26 mouse cellular contexts compared by ENCODE assay signal in the genomic region with DNA sequence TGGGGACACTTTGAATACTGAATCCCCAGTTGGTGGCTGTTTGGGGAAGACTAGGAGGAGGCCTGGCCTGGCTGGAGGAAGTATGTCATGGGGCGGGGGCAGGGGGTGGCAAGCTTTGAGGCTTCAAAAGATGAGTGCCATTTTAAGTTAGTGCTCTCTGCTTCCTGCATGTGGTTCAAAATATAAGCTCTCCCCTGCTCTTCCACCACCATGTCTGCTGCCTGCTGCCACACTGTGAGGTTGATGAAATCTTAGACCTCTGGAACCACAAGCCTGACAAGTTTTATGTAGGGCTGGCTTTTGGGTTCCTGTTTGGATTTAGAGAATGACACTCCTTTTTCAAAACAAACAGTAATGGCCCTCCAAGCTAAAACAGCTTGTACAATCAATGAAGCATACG. TPM values are rescaled to one million over a fixed set of nuclear protein-coding genes. Genes with fewer than 3 reads are reported as not detected.
DNase-seq lines count a peak whose midpoint lies in the region; ATAC-seq and TF ChIP-seq lines count a peak whose summit lies in the region.
"Had no signal": no experiment of that assay in that cellular context is flagged by ENCODE, and none has a peak within 500 bp of the region (broad histone marks: within the 10 kb centered on the region; RNA-seq: fewer than 3 reads in every experiment).

No protein-coding gene starts in this region.

- ATAC-seq in common myeloid progenitor, adult 5-6 weeks (replicated peaks; ENCODE audit: low read depth, poor library complexity, severe bottlenecking): peak; percentile 83
- peak; percentile 50; the same call in 1 of the 2 replicates for ATAC-seq in monocyte, adult 5-6 weeks (replicated peaks; ENCODE audit: insufficient number of reproducible peaks, low FRiP score, low TSS enrichment, poor library complexity, severe bottlenecking)
- ATAC-seq in frontal cortex, adult (ENCODE audit: low TSS enrichment): no peak
- ATAC-seq: activated CD4-positive, CD25-positive, alpha-beta regulatory T cell, adult 4 months; forebrain, embryonic 13.5 days; forebrain, embryonic 16.5 days; hindbrain, embryonic 16.5 days had no signal

- H3K27me3 ChIP-seq in thymus, adult 2 months (ENCODE audit: control insufficient read depth, insufficient read depth, low read length): no peaks in the 10 kb centered on the region
- H3K27me3 ChIP-seq: forebrain, embryonic 13.5 days; heart, embryonic 13.5 days; hindbrain, embryonic 13.5 days had no signal

- DNase-seq in thymus, adult 2 months: no peak
- no peak for DNase-seq in thymus, postnatal 10 days (ENCODE audit: low spot score in 2 of 2)
- DNase-seq in 416B (ENCODE audit: low read depth): peak; percentile 54
- DNase-seq in ovary, postnatal 36 days (ENCODE audit: low spot score): no peak
- DNase-seq in frontal cortex, postnatal 25 days (ENCODE audit: low spot score in 2 of 2): no peak
- DNase-seq: adrenal gland, adult 8-10 months; adrenal gland, postnatal 25 days; cerebellum, adult 11-12 months; cerebellum, adult 8-10 months; cerebellum, postnatal 10 days; cerebellum, postnatal 36 days; gastrocnemius, postnatal 25 days; heart, adult 2 months; heart, postnatal 14 days had no signal

- H3K4me3 ChIP-seq in thymus, adult 2 months (ENCODE audit: control insufficient read depth, insufficient read depth, low read length): no peak overlapping the region
- H3K4me3 ChIP-seq: forebrain, embryonic 10.5 days; forebrain, embryonic 13.5 days; heart, adult 2 months; heart, embryonic 10.5 days; heart, embryonic 13.5 days; hindbrain, embryonic 10.5 days; hindbrain, embryonic 13.5 days had no signal

- H3K27ac ChIP-seq in thymus, adult 2 months (ENCODE audit: control insufficient read depth, insufficient read depth, low read length): peak overlapping the region; percentile 54
- H3K27ac ChIP-seq: forebrain, embryonic 10.5 days; forebrain, embryonic 13.5 days; heart, adult 2 months; heart, embryonic 10.5 days; heart, embryonic 13.5 days; hindbrain, embryonic 10.5 days; hindbrain, embryonic 13.5 days had no signal

- WGBS in thymus, adult 2 months: 78% methylated on average over 2 of the region's 2 CpGs

- H3K36me3 ChIP-seq in thymus, adult 2 months (ENCODE audit: control insufficient read depth, insufficient read depth, low read length): no peaks in the 10 kb centered on the region
- H3K36me3 ChIP-seq: forebrain, embryonic 10.5 days; heart, embryonic 10.5 days; heart, embryonic 13.5 days; hindbrain, embryonic 10.5 days; hindbrain, embryonic 13.5 days had no signal

- TF ChIP-seq CTCF in thymus, adult 2 months (IDR thresholded peaks at IDR 0.05; ENCODE audit: borderline replicate concordance, control insufficient read depth, extremely low read depth, insufficient read depth, low read length, poor library complexity): no peak

- no peak for TF ChIP-seq POLR2A in thymus, adult 2 months (IDR thresholded peaks at IDR 0.05; ENCODE audit: control insufficient read depth, extremely low read depth, insufficient read depth, low read length, poor library complexity)

- H3K4me1 ChIP-seq in thymus, adult 2 months (replicated peaks; ENCODE audit: control insufficient read depth, insufficient read depth, low read length): peaks cover 6% of the 10 kb centered on the region
- H3K4me1 ChIP-seq: forebrain, embryonic 10.5 days; forebrain, embryonic 13.5 days; heart, embryonic 10.5 days; heart, embryonic 13.5 days; hindbrain, embryonic 10.5 days; hindbrain, embryonic 13.5 days had no signal

RNA-seq across cellular contexts. Expression of gene Mef2a, which starts 34.4 kb away (rescaled TPM):
- 66.6 and 75.3 TPM in 2 replicates for polyA plus RNA-seq in thymus, adult 2 months (2012; rRNA removed)
- total RNA-seq in common myeloid progenitor, adult 5-6 weeks (2017): 30.3 and 62.7 TPM in 2 replicates
- total RNA-seq in monocyte, adult 5-6 weeks (2017): 226 to 314 TPM (median 237 TPM) in 3 replicates
